14 mouse cellular contexts compared by ENCODE assay signal in genomic region chr14:32859831-32860569, GRCm38 (mm10). TPM values are rescaled to one million over a fixed set of nuclear protein-coding genes. Genes with fewer than 3 reads are reported as not detected.
A peak's percentile ranks its signal among the peaks of the same experiment; 100 is the strongest.
DNase-seq lines count a peak whose midpoint lies in the region; ATAC-seq lines count a peak whose summit lies in the region.
"Had no signal": no experiment of that assay in that cellular context is flagged by ENCODE, and none has a peak within 500 bp of the region (broad histone marks: within the 10 kb centered on the region; RNA-seq: fewer than 3 reads in every experiment).

No protein-coding gene starts in this region.

- no peak for ATAC-seq in megakaryocyte-erythroid progenitor cell, adult 5-6 weeks (replicated peaks; ENCODE audit: low FRiP score, low TSS enrichment, poor library complexity, severe bottlenecking)
- ATAC-seq: forebrain, embryonic 16.5 days; hindbrain, postnatal 0 days had no signal

- DNase-seq in adrenal gland, adult 2 months: peak; percentile 41
- no peak for DNase-seq in adrenal gland, postnatal 4 days (ENCODE audit: low spot score in 2 of 2)
- DNase-seq in kidney, postnatal 10 days: peak; percentile 65
- DNase-seq in kidney, adult 9 months: no peak
- DNase-seq in adrenal gland, postnatal 25 days: peak; percentile 20
- DNase-seq in retina, postnatal 1 day: peak; percentile 62
- DNase-seq in natural killer cell, adult 2 months (ENCODE audit: low spot score in 2 of 2): no peak
- DNase-seq: cerebellum, postnatal 36 days; right cerebral cortex, postnatal 4 days had no signal

RNA-seq across cellular contexts. Expression of gene Vstm4, which starts 3.4 kb away (rescaled TPM):
- 10 to 100 TPM; 14.0 to 17.1 TPM for total RNA-seq in adrenal gland, adult 2 months (2021)
- 7.1 and 7.9 TPM in 2 replicates for polyA plus RNA-seq in adrenal gland, adult 2 months (2012; rRNA removed)
- total RNA-seq in adrenal gland, postnatal 4 days (2021): 10 to 100 TPM; 35.3 to 40.6 TPM
- total RNA-seq in adrenal gland, postnatal 25 days (2021): 12.2 and 16.3 TPM in 2 replicates
- total RNA-seq in megakaryocyte-erythroid progenitor cell, adult 5-6 weeks (2014; fragmentation: Nextera tagmentation): not detected in 2 replicates
- not detected in 2 replicates for total RNA-seq in megakaryocyte-erythroid progenitor cell, adult 5-6 weeks (2017)

RNA-seq across cellular contexts. Expression of gene Fam170b, which starts 26.2 kb away (rescaled TPM):
- total RNA-seq in adrenal gland, adult 2 months (2021): under 1 TPM; 0.17 TPM
- 0.07 and 0.19 TPM in 2 replicates for polyA plus RNA-seq in adrenal gland, adult 2 months (2012; rRNA removed)
- not detected for total RNA-seq in adrenal gland, postnatal 4 days (2021)
- 0.18 and 0.43 TPM in 2 replicates for total RNA-seq in adrenal gland, postnatal 25 days (2021)
- not detected in 2 replicates for total RNA-seq in megakaryocyte-erythroid progenitor cell, adult 5-6 weeks (2014; fragmentation: Nextera tagmentation)
- not detected in 2 replicates for total RNA-seq in megakaryocyte-erythroid progenitor cell, adult 5-6 weeks (2017)
- total RNA-seq: hindbrain, postnatal 0 days; left cerebral cortex, postnatal 25 days; midbrain, postnatal 0 days had no signal
- polyA plus RNA-seq: forebrain, embryonic 16.5 days; hindbrain, postnatal 0 days; midbrain, postnatal 0 days had no signal

Comparison
In these comparisons a context has a peak if more than half of its experiments do, and no peak if none do; other contexts are left out.
1. DNase-seq: peak in adrenal gland, adult 2 months (single experiment), kidney, postnatal 10 days (single experiment), adrenal gland, postnatal 25 days (single experiment) and retina, postnatal 1 day (single experiment); none in adrenal gland, postnatal 4 days (0 of 2), kidney, adult 9 months (single experiment) and natural killer cell, adult 2 months (0 of 2).
2. RNA of gene Vstm4, which starts 3.4 kb away (total RNA-seq): 35.3 to 40.6 TPM in adrenal gland, postnatal 4 days, 14.0 to 17.1 TPM in adrenal gland, adult 2 months and 12.2 to 16.3 TPM in adrenal gland, postnatal 25 days; not detected in megakaryocyte-erythroid progenitor cell, adult 5-6 weeks; every median in the first group is over 10 times any median in the second.